Comparison of ENCODE assay signal across 11 mouse cellular contexts in genomic region chr2:71278791-71279775, GRCm38 (mm10).
DNase-seq lines count a peak whose midpoint lies in the region; ATAC-seq lines count a peak whose summit lies in the region.
"Had no signal": no experiment of that assay in that cellular context is flagged by ENCODE, and none has a peak within 500 bp of the region (broad histone marks: within the 10 kb centered on the region; RNA-seq: fewer than 3 reads in every experiment).

No protein-coding gene starts in this region.

- DNase-seq in layer of hippocampus, adult 11-12 months (ENCODE audit: low spot score) = peak; percentile 43
- DNase-seq in layer of hippocampus, postnatal 36 days = no peak
- DNase-seq in ZHBTc4 (ENCODE audit: low read depth, low spot score) = peak; percentile 69
- DNase-seq in cerebellum, postnatal 25 days = peak; percentile 80 to 84
- DNase-seq in left cerebral cortex, postnatal 4 days = peak; percentile 57
- no peak for DNase-seq in liver
- DNase-seq in thymus, postnatal 0 days (ENCODE audit: low spot score) = no peak
- DNase-seq: kidney, adult 8-10 months; lung, postnatal 10 days; thymus, postnatal 14 days had no signal

- intact Hi-C loops in left cerebral cortex, postnatal 4 days (cut with DNase I) = no loop called here

- ATAC-seq in inflammation-experienced regulatory T-cells, adult 6 months = no peak

Comparison
In these comparisons a context has a peak if more than half of its experiments do, and no peak if none do; other contexts are left out.
1. DNase-seq: peak in layer of hippocampus, adult 11-12 months (single experiment), ZHBTc4 (single experiment), cerebellum, postnatal 25 days (2 of 2) and left cerebral cortex, postnatal 4 days (single experiment); none in layer of hippocampus, postnatal 36 days (0 of 2), liver (single experiment) and thymus, postnatal 0 days (single experiment).